Mouse (Mus musculus) bone marrow macrophage, adult 2 months (primary cell): ENCODE data around the gene Pla2g16.

Experiments
- CTCF ChIP-seq: IDR thresholded peaks from 2 replicates; pipeline ENCODE4 v1.5.1; 2012; ENCODE audit warnings: low read depth, mild to moderate bottlenecking, low read length, moderate library complexity
- POLR2A ChIP-seq: IDR thresholded peaks from 2 replicates; pipeline ENCODE4 v1.6.1; 2012; ENCODE audit warnings: mild to moderate bottlenecking, low read depth, low read length, borderline replicate concordance

DNA sequence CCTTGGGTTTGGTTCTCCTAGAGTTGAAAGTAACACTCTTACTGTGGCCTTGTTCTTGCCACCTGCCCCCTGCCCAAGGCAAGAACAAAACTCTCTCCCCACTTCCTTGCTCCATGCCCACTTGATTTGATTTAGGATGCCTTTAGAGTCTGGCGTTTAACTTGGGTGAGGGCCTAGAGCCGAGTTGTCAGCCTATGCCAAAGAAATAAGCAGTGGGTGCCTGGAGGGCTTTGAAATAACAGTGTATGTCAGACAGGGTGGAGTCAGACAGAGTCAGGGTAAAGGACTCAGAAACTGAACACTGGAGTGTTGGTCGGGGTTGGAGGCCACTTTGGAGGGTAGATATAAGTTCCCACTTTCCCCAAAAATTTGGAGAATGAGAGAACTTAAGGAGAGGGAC is 59.8 kb downstream of the Pla2g16 start:
- TF ChIP-seq CTCF: no peak
- no peak for TF ChIP-seq POLR2A
